Mouse (Mus musculus) heart, adult 8-10 months (tissue): ENCODE results near the gene Cemip2. TPM values are rescaled to one million over a fixed set of nuclear protein-coding genes. Genes with fewer than 3 reads are reported as not detected.

ENCODE experiments used
- DNase-seq: peaks from one replicate; pipeline ENCODE4 v3.0.0; 2022; ENCODE audit warnings: low spot score
- total RNA-seq, 4 experiments: library from RNA; stranded (reverse); gene quantifications; 2 replicates each; pipeline ENCODE4 v1.2.4; 2022

The Cemip2 gene
- total RNA-seq, 4 experiments from 2014 or later = 10.2 to 11.5 (median 10.8) TPM

GRCm38 (mm10) chr19:21814433-21815020 is 36.4 kb downstream of the Cemip2 start:
- DNase-seq = no peak

GRCm38 (mm10) chr19:21816260-21816659 is 38.1 kb downstream of the Cemip2 start:
- DNase-seq = no peak

- no peak for DNase-seq
These were observed 40.0 kb downstream of the Cemip2 start for GRCm38 (mm10) chr19:21818021-21818725.

- DNase-seq = peak; percentile 34
These were observed 41.4 kb downstream of the Cemip2 start for GRCm38 (mm10) chr19:21819585-21819984.

GRCm38 (mm10) chr19:21820126-21820525 is 42.0 kb downstream of the Cemip2 start:
- peak; percentile 16 for DNase-seq

GRCm38 (mm10) chr19:21821877-21822276 is 43.7 kb downstream of the Cemip2 start:
- peak; percentile 18 for DNase-seq

- DNase-seq = no peak
These were observed 46.0 kb downstream of the Cemip2 start for GRCm38 (mm10) chr19:21824146-21824545.

- DNase-seq = no peak
These were observed 47.2 kb downstream of the Cemip2 start for GRCm38 (mm10) chr19:21825128-21825885.

- DNase-seq = no peak
These were observed 55.4 kb downstream of the Cemip2 start for GRCm38 (mm10) chr19:21833416-21833992.

GRCm38 (mm10) chr19:21834952-21835351 is 56.8 kb downstream of the Cemip2 start:
- no peak for DNase-seq

- DNase-seq = no peak
These were observed 72.6 kb downstream of the Cemip2 start for GRCm38 (mm10) chr19:21850721-21851120.

GRCm38 (mm10) chr19:21854526-21855228 is 76.5 kb downstream of the Cemip2 start:
- DNase-seq = no peak

GRCm38 (mm10) chr19:21855421-21856128 is 77.4 kb downstream of the Cemip2 start:
- DNase-seq = no peak

GRCm38 (mm10) chr19:21858846-21859521 is 80.8 kb downstream of the Cemip2 start:
- no peak for DNase-seq

GRCm38 (mm10) chr19:21860132-21860531 is 82.0 kb downstream of the Cemip2 start:
- DNase-seq = no peak

GRCm38 (mm10) chr19:21860894-21861293 is 82.8 kb downstream of the Cemip2 start:
- no peak for DNase-seq

GRCm38 (mm10) chr19:21862289-21862990 is 84.3 kb downstream of the Cemip2 start:
- no peak for DNase-seq

- DNase-seq = no peak
These were observed 85.1 kb downstream of the Cemip2 start for GRCm38 (mm10) chr19:21862991-21863931.
